Mouse (Mus musculus) gastrocnemius, adult 2 months (tissue): ENCODE data around the gene Abcc6. TPM values are rescaled to one million over a fixed set of nuclear protein-coding genes. Genes with fewer than 3 reads are reported as not detected.
A peak's percentile ranks its signal among the peaks of the same experiment; 100 is the strongest.

ENCODE experiments used
- DNase-seq: peaks from one replicate; pipeline ENCODE4 v3.0.0; 2022
- H3K27ac ChIP-seq: fragments of 200-600 bp; 2 replicates; pipeline ENCODE4 v1.8.1; 2022; ENCODE audit warnings: mild to moderate bottlenecking
- H3K4me3 ChIP-seq: fragments of 200-600 bp; 2 replicates; pipeline ENCODE4 v1.8.1; 2022; ENCODE audit warnings: mild to moderate bottlenecking, moderate library complexity
- CTCF ChIP-seq: fragments of 200-600 bp; IDR thresholded peaks from 2 replicates; pipeline ENCODE4 v1.8.1; 2022; ENCODE audit warnings: antibody characterized with exemption, mild to moderate bottlenecking, moderate library complexity
- intact Hi-C: fragments of 180-260 bp; cut with DNase I; formaldehyde crosslinking; loops from one replicate; pipeline ENCODE4 v1.15.1; 2025
- total RNA-seq, 2 experiments: library from RNA; stranded (reverse); gene quantifications; 2 replicates each; pipeline ENCODE4 v1.2.3; 2021

Gene Abcc6
- total RNA-seq, 2 experiments from 2014 or later: 0.20 TPM; not detected in 1

DNA sequence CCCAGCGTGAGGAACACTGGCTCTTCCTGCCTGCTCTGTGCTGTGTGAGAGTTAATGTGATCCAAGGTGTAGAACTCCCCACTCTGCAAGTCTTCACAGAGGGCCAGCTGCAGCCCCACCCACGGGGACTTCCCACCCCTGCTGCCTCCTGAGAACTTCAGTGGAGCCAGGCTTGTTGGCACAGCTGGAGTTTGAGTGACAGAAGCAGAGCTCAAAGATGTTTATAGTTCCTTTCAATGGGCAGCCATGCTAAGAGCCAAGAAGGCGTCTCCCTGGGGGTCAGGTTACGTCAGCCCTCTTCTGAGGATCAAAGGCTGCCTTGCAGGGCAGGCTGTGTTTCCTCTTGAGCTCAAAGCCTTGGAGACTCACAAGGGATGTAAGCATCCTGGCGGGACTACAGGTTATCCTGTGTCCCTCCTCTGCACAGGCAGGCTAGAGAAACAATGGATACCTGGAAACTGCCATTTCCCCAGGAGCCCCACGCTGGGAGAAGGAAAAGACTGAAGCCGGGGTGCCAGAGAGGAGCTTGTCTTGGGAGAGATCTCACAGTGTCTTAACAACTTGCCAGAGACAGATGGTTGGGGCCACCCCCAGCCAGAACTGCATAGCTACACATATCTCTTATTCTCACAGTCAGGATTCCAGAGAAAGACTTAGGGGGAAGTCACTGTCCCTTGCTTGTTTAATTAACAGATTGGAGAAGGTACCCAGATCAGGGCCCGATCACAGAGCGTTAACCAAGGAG lies 16.7 kb downstream of the Abcc6 start:
- Histone ChIP-seq H3K4me3 (no peak overlapping the region), H3K27ac (peak overlapping the region; percentile 43; the same call in 1 of the 2 replicates)
- DNase-seq: peak; percentile 78
- intact Hi-C loops: loop anchor here (5.0 kb wide), 1 partner anchor 271 kb away; no protein-coding TSS in a partner anchor
- TF ChIP-seq CTCF: no peak

DNA sequence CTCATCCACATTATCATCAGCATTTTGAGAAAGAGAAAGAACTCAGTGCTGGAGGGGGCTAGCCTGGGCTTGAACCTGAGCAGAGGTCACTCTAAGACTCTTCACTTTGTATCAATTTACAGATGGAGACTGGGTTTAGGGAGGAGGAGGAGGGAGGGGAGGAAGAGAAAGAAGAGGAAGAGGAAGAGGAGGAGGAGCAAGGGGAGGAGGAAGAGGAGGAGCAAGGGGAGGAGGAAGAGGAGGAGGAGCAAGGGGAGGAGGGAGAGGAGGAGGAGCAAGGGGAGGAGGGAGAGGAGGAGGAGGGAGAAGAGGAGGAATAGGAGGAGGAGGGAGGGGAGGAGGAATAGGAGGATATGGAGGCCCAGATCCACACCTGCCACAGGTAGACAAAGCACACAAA lies 18.0 kb downstream of the Abcc6 start:
- no peak for TF ChIP-seq CTCF
- no peak overlapping the region for H3K27ac ChIP-seq
- no peak overlapping the region for H3K4me3 ChIP-seq
- DNase-seq: no peak
- intact Hi-C loops: loop anchor here (5.0 kb wide), 1 partner anchor 270 kb away; no protein-coding TSS in a partner anchor

DNA sequence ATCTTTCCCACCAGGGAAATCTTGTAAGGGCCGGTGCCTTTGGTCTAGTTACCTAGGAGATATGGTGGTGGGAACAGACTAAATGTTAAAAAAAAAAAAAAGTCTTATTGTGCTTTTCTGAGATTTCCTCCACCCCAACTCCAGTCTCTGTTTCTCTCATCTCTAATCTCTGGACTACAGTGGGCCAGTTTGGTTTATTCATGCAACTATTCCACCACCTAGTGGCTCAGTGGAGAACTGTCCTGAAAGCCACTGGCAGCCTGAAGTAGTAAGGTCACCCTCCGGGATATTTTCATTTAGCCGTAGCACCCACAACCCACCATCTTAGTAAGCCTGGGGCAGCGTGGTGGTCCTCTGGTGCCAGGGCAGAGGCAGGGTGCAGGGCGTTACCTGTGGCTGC lies 20.5 kb downstream of the Abcc6 start:
- TF ChIP-seq CTCF: peak; percentile 85
- intact Hi-C loops: loop anchor here (1.0 to 2.0 kb wide), 2 partner anchors 67 to 137 kb away; partner anchors contain the start of gene Kdelr1
- peak; percentile 63 for DNase-seq
- no peak overlapping the region for H3K4me3 ChIP-seq
- 0 out of 2 replicates have a peak overlapping the region, but pooled peaks have one; percentile 8 for H3K27ac ChIP-seq

DNA sequence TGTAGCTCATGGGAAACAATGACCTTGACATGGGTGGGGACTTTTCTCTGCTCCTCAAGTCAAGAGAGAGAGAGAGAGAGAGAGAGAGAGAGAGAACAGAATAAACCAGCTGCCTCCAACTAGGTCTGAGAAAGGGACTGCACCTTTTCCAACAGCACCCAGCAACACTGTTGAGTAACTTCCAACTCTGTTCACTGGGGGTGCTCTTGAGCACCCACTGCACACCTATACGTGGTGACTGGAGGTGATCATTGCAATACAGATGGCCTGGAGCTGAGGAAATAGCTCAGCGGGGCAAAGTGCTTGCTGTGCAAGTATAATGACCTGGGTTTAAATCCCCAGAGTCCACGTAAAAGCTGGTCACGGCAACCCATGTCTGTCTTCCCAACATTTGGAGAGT lies 27.4 kb downstream of the Abcc6 start:
- H3K27ac ChIP-seq: no peak overlapping the region
- H3K4me3 ChIP-seq: no peak overlapping the region
- DNase-seq: no peak
- TF ChIP-seq CTCF: peak; percentile 47
- intact Hi-C loops: no loop called here

DNA sequence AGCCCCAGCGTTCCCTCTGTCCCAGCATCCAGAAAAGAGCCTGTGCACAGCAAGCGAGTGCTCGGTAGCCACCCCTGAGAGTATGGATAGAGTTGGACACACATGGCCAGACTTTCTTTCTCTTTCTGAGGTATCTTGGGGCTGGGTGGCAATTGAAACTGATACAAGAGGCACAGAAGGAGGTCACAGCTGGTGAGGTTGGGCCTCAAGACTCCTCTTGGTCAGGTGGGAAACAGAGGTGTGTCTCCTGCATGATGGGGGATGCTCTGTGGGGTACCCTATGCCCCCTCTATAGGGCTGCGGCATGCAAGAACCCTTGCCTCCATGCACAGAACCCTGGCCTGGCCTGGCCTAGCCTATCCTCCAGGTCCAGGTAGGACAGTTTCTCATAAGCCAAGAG lies 29.5 kb downstream of the Abcc6 start:
- no peak overlapping the region for H3K27ac ChIP-seq
- intact Hi-C loops: no loop called here
- DNase-seq: no peak
- no peak overlapping the region for H3K4me3 ChIP-seq
- no peak for TF ChIP-seq CTCF

DNA sequence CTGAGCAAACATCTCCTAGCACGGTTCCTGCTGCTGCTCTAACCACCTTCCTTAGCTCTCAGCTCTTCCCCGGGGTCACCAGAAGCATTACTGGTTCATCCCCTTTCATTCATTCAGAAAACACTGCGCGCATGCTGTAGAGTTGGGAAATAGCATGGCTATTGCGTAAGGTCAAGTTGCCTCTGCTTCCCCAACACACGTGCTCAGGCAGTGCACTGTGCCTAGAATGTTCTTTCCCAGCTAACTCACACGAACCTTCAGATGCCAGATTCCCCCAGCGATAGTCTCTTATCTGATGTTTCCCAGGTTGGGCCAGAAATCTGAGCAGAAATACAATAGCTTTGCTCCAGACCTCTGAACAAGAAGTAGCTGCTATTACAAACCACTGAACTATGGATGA lies 37.6 kb downstream of the Abcc6 start:
- Histone ChIP-seq H3K27ac (no peak overlapping the region), H3K4me3 (no peak overlapping the region)
- TF ChIP-seq CTCF: no peak
- no peak for DNase-seq
- intact Hi-C loops: no loop called here

DNA sequence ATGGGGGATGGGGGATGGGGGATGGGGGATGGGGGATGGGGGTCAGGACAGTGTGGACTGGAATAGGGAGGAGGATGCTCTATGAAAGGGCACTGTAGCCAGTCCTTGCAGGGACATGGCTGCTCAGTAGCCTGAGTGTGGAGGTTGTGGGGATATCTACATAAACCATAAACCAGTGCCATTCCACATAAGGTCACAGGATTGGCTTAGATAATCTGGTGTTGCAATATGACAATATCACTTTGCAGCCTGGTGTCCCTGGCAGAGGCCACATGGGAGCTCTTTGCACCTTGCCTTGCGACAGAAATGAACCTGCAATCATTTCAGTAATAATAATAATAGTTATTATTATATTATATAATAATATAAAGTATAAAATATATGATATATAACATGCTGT lies 41.8 kb downstream of the Abcc6 start:
- H3K27ac ChIP-seq: no peak overlapping the region
- intact Hi-C loops: no loop called here
- no peak for TF ChIP-seq CTCF
- H3K4me3 ChIP-seq: no peak overlapping the region
- no peak for DNase-seq

DNA sequence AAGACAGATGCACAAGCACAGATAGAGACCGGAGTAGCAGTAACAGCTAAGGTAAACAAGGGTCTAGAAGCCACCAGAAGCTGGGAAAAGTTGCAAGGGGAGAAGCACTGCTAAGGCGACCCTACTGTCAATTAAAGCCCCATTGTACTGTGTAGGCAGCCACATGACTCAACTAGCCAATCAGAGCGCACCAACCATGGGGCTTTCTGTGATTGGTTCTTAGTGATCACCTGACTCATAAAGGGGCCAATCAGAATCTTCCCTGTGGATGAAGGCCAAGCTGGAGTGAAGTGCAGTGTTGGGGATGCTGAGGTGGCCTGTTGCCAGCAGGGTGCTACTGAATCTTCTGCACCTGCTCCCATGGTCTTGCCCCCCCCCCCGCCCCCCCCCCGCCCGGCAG lies 43.2 kb downstream of the Abcc6 start:
- DNase-seq: no peak
- TF ChIP-seq CTCF: no peak
- no peak overlapping the region for H3K4me3 ChIP-seq
- intact Hi-C loops: no loop called here
- no peak overlapping the region for H3K27ac ChIP-seq

DNA sequence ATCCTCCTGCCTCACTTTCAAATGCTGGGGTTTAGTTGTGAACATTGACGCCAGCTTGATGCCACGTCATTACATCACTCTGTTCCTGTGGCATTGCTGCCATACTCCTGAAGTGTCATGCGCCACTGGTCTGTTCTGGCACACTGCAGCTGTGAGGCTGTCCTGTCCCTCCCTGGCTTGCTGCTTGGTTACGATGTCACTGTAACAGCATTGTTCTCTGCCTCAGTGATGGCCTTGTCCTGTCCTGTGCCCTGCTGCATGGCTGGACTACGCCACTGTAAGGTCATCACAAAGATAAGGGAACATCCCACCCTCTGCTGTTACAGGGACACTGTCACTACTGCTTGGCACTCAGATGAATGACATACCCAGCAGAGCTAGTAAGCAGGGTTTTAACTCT lies 48.5 kb downstream of the Abcc6 start:
- intact Hi-C loops: no loop called here
- Histone ChIP-seq H3K4me3 (no peak overlapping the region), H3K27ac (no peak overlapping the region)
- TF ChIP-seq CTCF: no peak
- no peak for DNase-seq

DNA sequence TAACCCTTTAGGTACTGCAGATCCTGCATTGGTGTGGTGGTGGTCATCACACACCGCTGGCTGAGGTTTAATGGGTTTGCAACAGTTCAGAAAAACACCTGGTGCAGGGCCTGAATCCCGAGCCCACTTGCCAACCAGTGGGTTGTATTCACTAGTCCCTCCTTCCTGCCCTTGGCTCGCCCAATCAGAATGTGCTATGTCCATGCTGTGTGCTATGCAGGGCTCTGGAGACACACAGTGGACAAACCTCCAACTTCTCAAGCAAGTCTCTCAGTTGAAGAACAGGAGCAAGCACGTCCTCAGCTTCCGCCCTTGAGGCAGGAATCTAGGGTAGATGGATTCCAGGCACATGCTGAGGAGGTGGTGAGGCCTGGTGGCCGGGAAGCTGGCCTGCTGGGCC lies 55.6 kb downstream of the Abcc6 start:
- intact Hi-C loops: no loop called here
- no peak for DNase-seq
- no peak overlapping the region for H3K27ac ChIP-seq
- TF ChIP-seq CTCF: no peak
- H3K4me3 ChIP-seq: no peak overlapping the region

DNA sequence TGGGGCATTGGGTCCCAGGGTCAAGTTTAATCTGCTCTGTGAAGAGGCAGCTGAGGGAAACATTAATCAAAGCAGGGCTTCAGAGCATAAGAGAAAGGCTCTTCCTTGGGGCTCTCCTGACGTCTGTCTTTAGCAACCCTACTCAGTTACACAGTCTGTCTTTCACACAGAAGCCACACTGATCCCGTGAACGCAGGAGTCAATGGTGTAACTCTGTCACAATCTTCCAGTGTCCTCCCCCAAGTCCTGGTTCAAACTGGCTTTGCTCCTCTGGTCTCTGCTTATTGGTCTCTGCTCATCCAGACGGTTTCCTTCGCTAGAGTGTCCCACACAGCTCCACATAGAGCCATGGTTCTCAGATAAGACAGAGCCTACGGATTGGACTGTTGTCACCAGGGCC lies 56.0 kb downstream of the Abcc6 start:
- DNase-seq: no peak
- TF ChIP-seq CTCF: no peak
- intact Hi-C loops: no loop called here
- Histone ChIP-seq H3K27ac (no peak overlapping the region), H3K4me3 (no peak overlapping the region)

DNA sequence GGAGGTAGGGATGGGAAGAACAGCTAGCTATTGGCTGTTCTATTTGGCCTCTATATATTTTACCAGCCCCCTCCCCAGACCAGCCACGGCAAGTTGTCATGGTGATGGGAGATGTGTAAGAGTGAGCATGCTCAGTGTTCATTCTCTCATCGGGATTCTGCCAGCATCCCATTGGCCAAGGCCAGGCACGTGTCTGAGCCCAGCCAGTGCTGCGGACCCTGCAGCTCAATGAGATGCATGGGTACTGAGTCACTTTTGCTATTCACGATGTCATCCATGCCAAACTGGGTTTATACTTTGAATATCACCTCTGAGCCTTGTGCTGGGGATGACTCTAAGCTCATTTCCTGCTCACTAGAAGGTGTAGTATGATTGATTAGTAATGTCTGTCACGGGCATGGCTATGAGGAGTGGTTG lies 56.8 kb downstream of the Abcc6 start:
- TF ChIP-seq CTCF: no peak
- DNase-seq: no peak
- Histone ChIP-seq H3K27ac (no peak overlapping the region), H3K4me3 (no peak overlapping the region)
- intact Hi-C loops: no loop called here

DNA sequence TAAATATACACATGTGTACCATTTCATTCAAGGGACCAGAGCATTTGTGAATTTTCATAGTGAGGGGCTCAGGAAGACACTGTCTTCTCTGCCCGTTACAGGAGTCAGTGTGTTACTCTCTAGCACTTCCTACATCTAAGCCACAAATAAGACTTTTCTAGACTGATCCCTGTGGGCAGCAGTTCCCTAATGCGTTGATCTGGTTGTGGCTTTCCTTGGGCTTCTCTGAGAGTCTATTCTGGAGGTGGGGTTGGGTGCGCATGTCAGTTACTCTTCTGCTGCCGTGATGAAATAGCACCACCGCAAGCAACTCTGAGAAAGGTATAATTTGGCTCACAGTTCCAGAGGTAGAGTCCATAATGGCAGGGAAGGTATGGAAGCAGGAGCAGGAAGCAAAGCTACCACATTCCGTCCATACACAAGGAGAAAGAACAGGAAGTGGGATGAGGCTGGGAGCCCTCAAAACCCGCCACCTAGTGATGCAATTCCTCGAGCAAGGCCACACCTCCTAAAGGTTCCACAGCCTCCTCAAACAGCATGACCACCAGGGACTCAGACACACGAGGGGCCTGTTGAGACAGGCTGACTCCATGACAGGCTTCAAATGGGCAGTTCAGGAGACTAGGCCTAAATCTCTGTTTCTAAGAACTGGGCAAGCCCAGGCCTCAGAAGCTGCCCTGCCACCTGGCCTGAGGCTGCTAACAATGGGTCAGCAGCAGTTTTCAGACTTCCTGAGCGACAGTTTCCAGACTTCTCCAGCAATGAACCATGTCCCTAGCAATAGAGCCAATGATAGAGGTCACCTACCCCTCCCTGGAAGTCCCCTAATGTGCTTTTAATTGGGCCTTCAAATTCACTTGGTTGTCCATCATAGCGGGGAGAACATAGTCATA lies 58.0 kb downstream of the Abcc6 start:
- intact Hi-C loops: no loop called here
- no peak for TF ChIP-seq CTCF
- H3K4me3 ChIP-seq: no peak overlapping the region
- DNase-seq: no peak
- H3K27ac ChIP-seq: no peak overlapping the region
